Mouse (Mus musculus) small intestine, adult 2 months (tissue): Measurements from ENCODE around the gene Bmp6.

Source experiments
- CTCF ChIP-seq: fragments of 200-500 bp; IDR thresholded peaks from 2 replicates; pipeline ENCODE4 v1.5.1; 2012; ENCODE audit warnings: low read depth, mild to moderate bottlenecking, control low read depth, inconsistent platforms, low read length, moderate library complexity, mixed read lengths; ENCODE audit not compliant: insufficient replicate concordance, insufficient read length; ENCODE audit errors: extremely low read depth
- POLR2A ChIP-seq: fragments of 200-500 bp; IDR thresholded peaks from 2 replicates; pipeline ENCODE4 v1.6.1; 2012; ENCODE audit warnings: low read depth, mild to moderate bottlenecking, control low read depth, inconsistent platforms, low read length, moderate library complexity

- TF ChIP-seq POLR2A: no peak
- no peak for TF ChIP-seq CTCF
These were observed 19.0 kb downstream of the Bmp6 start for GRCm38 (mm10) chr13:38363869-38364268.
